Mouse (Mus musculus) hindbrain, postnatal 0 days (tissue): ENCODE data around the gene Agpat3. TPM values are rescaled to one million over a fixed set of nuclear protein-coding genes. Genes with fewer than 3 reads are reported as not detected.

Experiments
- ATAC-seq: fragments of 200-750 bp; cut with Nextera tagmentation; 2 replicates; pipeline ENCODE4 v1.8.0; 2017; ENCODE audit warnings: mild to moderate bottlenecking, moderate TSS enrichment, moderate library complexity
- DNase-seq: peaks from one replicate; pipeline ENCODE4 v3.0.0-alpha.2; 2015; ENCODE audit warnings: low spot score
- H3K27ac ChIP-seq: fragments of 300-500 bp; sonication (generic); 2 replicates; pipeline ENCODE4 v1.5.1; 2014; ENCODE audit warnings: mild to moderate bottlenecking
- H3K27me3 ChIP-seq: fragments of 300-500 bp; sonication (generic); 2 replicates; pipeline ENCODE4 v1.6.1; 2014; ENCODE audit warnings: low read length, mixed read lengths; ENCODE audit not compliant: insufficient read depth
- H3K36me3 ChIP-seq: fragments of 300-500 bp; sonication (generic); 2 replicates; pipeline ENCODE4 v1.6.1; 2014; ENCODE audit warnings: low read length, mixed read lengths; ENCODE audit not compliant: insufficient read depth
- H3K4me1 ChIP-seq: fragments of 300-500 bp; sonication (generic); 2 replicates; pipeline ENCODE4 v1.6.1; 2014; ENCODE audit warnings: antibody characterized with exemption, low read length, mixed read lengths; ENCODE audit not compliant: insufficient read depth
- H3K4me2 ChIP-seq: fragments of 300-500 bp; sonication (generic); 2 replicates; pipeline ENCODE4 v1.6.1; 2014; ENCODE audit warnings: low read depth, mild to moderate bottlenecking, low read length, moderate library complexity, mixed read lengths
- H3K4me3 ChIP-seq: fragments of 300-500 bp; sonication (generic); 2 replicates; pipeline ENCODE4 v1.5.1; 2014; ENCODE audit warnings: low read length
- H3K9ac ChIP-seq: fragments of 300-500 bp; sonication (generic); replicated peaks from 2 replicates; pipeline ENCODE4 v1.6.1; 2014; ENCODE audit warnings: mild to moderate bottlenecking, low read length, moderate library complexity, mixed read lengths
- H3K9me3 ChIP-seq: fragments of 300-500 bp; sonication (generic); 2 replicates; pipeline ENCODE4 v1.6.1; 2016; ENCODE audit warnings: low read length, mixed read lengths
- CTCF ChIP-seq: IDR thresholded peaks from 2 replicates; pipeline ENCODE4 v1.5.1; 2016; ENCODE audit warnings: antibody characterized with exemption, control low read depth, low read depth
- WGBS: fragments of 180-500 bp; shearing (Covaris S2); extraction: QIAGEN DNeasy Blood & Tissue Kit; methylation state at CpG from one replicate; pipeline ENCODE4 v1.1.7; 2014; 5-methylcytosine and 5-hydroxymethylcytosine counted together
- polyA plus RNA-seq: library from polyadenylated mRNA; unstranded; fragments of >200 nt; fragmentation: Nextera tagmentation; extraction: Ambion mirVana; gene quantifications from 2 replicates; pipeline ENCODE4 v1.2.1, GENCODE M21; 2015
- total RNA-seq: library from RNA; depleted of rRNA; stranded (reverse); fragments of >200 nt; gene quantifications from 2 replicates; pipeline ENCODE4 v1.2.3, GENCODE M21; 2014

Agpat3 gene
- total and polyA plus RNA-seq, 2 experiments from 2014 or later, result 117 to 158 TPM

GRCm38 (mm10) chr10:78321133-78321757, 31.0 kb downstream of the Agpat3 start:
- 83% methylated on average over 3 of the region's 3 CpGs for WGBS
- Histone ChIP-seq H3K9ac (no peak overlapping the region), H3K4me2 (no peak overlapping the region), H3K4me3 (no peak overlapping the region), H3K9me3 (no peaks in the 10 kb centered on the region), H3K27ac (no peak overlapping the region), H3K27me3 (no peaks in the 10 kb centered on the region), H3K36me3 (no peaks in the 10 kb centered on the region; the same call in 1 of the 2 replicates), H3K4me1 (peaks cover 8% of the 10 kb centered on the region; the same call in 1 of the 2 replicates)
- DNase-seq (no peak), ATAC-seq (no peak)
- no peak for TF ChIP-seq CTCF

DNA sequence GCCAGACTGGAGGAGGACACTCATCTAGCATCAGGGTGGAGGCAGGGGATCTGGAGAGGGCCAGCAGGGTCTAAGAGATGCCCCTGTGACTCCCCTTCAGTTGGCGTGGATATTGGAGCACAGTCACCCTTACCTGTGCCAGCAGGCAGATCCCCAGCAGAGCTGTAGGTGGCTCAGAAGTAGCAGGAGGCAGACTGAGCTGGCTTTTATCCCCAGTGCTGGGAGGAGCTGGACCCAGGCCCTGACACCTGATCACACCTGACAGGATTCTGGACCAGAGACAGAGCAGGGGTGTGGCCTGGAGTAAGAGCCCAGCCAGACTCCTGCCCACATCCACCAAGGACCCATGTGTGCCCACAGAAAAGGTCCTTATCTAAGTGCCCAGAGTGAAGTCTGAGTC, 31.8 kb downstream of the Agpat3 start:
- no peak for TF ChIP-seq CTCF
- ATAC-seq (no peak), DNase-seq (no peak)
- no peak overlapping the region for H3K4me3 ChIP-seq
- no peaks in the 10 kb centered on the region; the same call in 1 of the 2 replicates for H3K36me3 ChIP-seq
- 0 out of 2 replicates have a peak overlapping the region, but pooled peaks have one; percentile 7 for H3K27ac ChIP-seq
- no peak overlapping the region for H3K9ac ChIP-seq
- H3K4me1 ChIP-seq, result peaks cover 8% of the 10 kb centered on the region; the same call in 1 of the 2 replicates
- H3K27me3 ChIP-seq, result no peaks in the 10 kb centered on the region
- no peaks in the 10 kb centered on the region for H3K9me3 ChIP-seq
- 92% methylated on average over 1 of the region's 1 CpGs for WGBS
- no peak overlapping the region for H3K4me2 ChIP-seq

DNA sequence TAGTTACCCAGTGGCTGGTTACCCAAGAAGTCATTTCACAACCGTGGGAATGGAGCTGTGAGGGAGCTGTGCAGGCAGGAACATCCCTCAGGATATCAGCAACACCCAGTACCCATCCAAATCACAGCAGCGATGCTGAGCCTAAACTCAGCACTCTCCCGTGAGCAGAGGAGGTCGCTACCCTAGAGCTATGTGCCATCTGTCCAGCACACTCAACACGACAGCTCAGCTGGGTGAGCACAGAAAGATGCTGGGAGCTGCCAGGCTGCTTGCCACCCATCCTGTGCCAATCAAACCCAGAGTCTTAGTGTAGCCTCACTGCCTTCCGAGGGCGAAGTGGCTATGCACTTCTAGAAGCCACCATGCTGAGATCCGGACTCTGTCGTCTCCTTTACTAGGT, 32.3 kb downstream of the Agpat3 start:
- DNase-seq (peak; percentile 42), ATAC-seq (0 out of 2 replicates have a peak, but pooled peaks have one; percentile 13)
- Histone ChIP-seq H3K4me2 (no peak overlapping the region), H3K9ac (no peak overlapping the region), H3K27ac (peak overlapping the region; percentile 20; the same call in 1 of the 2 replicates), H3K27me3 (no peaks in the 10 kb centered on the region), H3K4me1 (peaks cover 8% of the 10 kb centered on the region; the same call in 1 of the 2 replicates), H3K36me3 (no peaks in the 10 kb centered on the region), H3K4me3 (no peak overlapping the region), H3K9me3 (no peaks in the 10 kb centered on the region)
- WGBS, result 51% methylated on average over 9 of the region's 9 CpGs
- TF ChIP-seq CTCF, result no peak

DNA sequence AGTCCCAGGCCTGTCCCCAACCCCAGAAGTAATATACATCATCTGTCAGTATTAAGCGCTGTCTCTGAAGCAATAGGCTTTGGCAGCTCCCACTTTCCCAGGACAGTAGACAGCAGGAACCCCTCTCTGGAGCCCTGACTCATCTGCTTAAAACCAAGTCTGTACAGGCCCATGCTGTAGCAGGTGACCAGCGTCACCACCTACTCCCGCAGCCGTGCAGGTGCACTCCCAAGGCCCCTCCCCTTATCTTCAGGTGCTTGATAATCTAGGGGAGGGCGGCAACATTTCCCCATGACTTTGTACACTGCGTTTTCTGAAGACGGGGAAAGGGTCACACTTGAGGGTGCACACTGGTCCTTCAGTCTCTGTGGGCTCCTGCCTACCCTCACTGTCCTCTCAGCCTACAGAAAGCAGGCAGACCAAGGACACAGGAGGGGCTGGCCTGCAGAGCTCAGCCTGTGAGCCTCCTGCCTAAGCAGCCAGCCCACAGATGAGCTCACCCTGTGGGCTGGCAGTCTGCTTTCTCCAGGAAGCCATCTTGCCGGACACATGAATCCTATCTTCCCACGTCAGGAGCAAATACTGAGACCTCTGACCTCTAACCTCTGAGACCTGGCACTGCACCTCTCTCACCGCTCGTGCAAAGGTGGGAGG, 34.9 kb downstream of the Agpat3 start:
- TF ChIP-seq CTCF, result no peak
- H3K4me1 ChIP-seq, result peaks cover 8% of the 10 kb centered on the region; the same call in 1 of the 2 replicates
- H3K27ac ChIP-seq, result no peak overlapping the region
- H3K36me3 ChIP-seq, result no peaks in the 10 kb centered on the region; the same call in 1 of the 2 replicates
- H3K27me3 ChIP-seq, result no peaks in the 10 kb centered on the region
- H3K4me2 ChIP-seq, result no peak overlapping the region
- no peak overlapping the region for H3K9ac ChIP-seq
- no peaks in the 10 kb centered on the region for H3K9me3 ChIP-seq
- 80% methylated on average over 11 of the region's 11 CpGs for WGBS
- ATAC-seq (no peak), DNase-seq (no peak)
- H3K4me3 ChIP-seq, result no peak overlapping the region

DNA sequence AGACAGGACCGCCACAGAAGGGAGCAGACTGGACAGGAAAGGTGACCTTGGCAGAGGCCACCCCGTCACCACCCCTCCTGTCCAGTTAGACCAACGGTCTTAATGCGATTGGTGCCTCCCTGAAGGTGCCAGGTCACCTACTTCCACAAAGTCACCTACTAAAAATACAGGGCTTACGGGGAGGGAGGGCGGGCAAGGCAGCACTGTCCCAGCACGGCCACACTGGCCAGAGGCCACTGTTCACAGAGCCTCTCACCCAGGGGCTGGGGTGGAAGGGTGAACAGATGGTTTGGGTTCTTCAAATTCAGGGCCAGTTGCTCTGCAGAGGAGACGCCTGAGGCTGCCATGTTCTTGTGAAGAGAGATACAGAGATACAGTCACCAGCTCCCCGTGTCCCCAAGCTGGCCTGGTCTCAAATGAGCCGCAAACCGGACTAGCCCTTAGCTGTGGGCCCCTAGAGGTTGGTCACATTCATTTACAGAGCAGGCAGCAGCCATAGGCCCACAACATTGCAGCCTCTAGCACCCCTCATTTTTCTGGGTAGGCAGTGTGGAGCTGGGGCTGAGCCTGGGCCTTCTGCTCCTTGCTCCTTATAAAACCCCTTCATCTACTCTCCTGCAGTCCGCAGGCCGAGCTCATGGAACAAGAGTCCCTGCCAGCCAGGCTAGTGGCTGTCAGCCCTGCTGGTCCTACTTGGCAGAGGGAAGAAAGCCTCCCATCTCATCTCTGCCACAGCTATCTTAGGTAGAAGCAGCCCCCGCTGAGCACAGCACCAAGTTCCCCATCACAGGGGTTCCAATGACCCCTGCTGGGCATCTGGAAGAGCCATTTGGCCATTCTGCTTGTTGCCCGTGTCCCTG, 35.8 kb downstream of the Agpat3 start:
- TF ChIP-seq CTCF, result no peak
- Histone ChIP-seq H3K4me3 (no peak overlapping the region), H3K27ac (no peak overlapping the region; the same call in 1 of the 2 replicates), H3K4me2 (no peak overlapping the region), H3K36me3 (no peaks in the 10 kb centered on the region; the same call in 1 of the 2 replicates), H3K9ac (no peak overlapping the region), H3K27me3 (no peaks in the 10 kb centered on the region), H3K4me1 (peaks cover 8% of the 10 kb centered on the region; the same call in 1 of the 2 replicates), H3K9me3 (no peaks in the 10 kb centered on the region)
- ATAC-seq (no peak), DNase-seq (no peak)
- WGBS, result 81% methylated on average over 15 of the region's 15 CpGs

DNA sequence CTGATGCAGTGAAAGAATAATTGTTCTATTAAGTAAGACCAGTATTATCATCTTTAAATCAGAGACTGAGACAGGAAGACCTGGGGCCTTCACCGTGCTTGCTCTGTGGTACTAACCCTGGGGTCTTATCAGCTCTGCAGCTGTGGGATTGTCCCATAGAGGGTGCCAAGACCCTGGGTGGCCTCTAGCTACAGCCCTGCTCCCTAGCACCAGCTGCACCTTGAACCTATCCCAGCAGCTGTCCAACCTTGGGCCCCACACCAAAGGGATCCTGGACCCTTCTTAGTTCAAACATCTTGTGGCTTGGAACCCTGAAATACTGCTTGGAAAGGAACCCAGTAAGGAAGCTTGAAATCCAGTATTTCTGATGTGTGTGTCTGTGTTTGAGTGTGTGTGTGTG, 37.1 kb downstream of the Agpat3 start:
- Histone ChIP-seq H3K9me3 (no peaks in the 10 kb centered on the region), H3K27ac (no peak overlapping the region), H3K27me3 (no peaks in the 10 kb centered on the region), H3K4me3 (no peak overlapping the region), H3K4me2 (no peak overlapping the region), H3K36me3 (no peaks in the 10 kb centered on the region; the same call in 1 of the 2 replicates), H3K4me1 (peaks cover 3% of the 10 kb centered on the region; the same call in 1 of the 2 replicates), H3K9ac (no peak overlapping the region)
- ATAC-seq (no peak), DNase-seq (no peak)
- no peak for TF ChIP-seq CTCF
- 83% methylated on average over 1 of the region's 1 CpGs for WGBS
